Mouse (Mus musculus): Measurements from ENCODE around the gene Rpl29.

GRCm38 (mm10) chr9:106417841-106418625 lies 11.2 kb upstream of the Rpl29 start:
- no peak for TF ChIP-seq POLR2A (IDR thresholded peaks at IDR 0.05; ENCODE audit: control insufficient read depth, low read depth, low read length)
- TF ChIP-seq CTCF (IDR thresholded peaks at IDR 0.05; ENCODE audit: control insufficient read depth, insufficient read depth, insufficient replicate concordance, low read depth, low read length): no peak

Measured in testis, adult 2 months (tissue).